Mouse (Mus musculus): Measurements from ENCODE around the gene Slc27a3.
A peak's percentile ranks its signal among the peaks of the same experiment; 100 is the strongest.

The Slc27a3 gene

GRCm38 (mm10) chr3:90388726-90389510, 820 bp downstream of the Slc27a3 start:
- peak; percentile 70 to 83 for DNase-seq

DNA sequence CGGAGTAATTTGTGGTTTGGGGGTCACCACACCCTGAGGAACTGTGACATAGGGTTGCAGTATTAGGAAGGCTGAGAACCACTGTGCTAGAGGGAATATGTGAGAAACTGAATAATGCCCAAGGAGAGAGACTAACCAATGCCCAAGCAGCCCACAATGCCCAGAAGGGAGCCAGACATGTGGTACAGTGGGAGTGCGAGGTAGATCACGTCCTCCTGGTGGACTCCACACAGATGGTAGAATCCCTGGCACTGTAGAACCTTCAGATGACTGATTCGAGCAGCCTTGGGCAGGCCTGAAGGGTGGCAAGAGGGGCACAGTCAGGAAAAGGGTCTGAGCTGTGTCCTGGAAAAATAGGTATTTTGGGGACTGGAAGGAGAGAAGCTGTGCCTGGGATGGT, 1.5 kb downstream of the Slc27a3 start:
- DNase-seq = no peak

DNA sequence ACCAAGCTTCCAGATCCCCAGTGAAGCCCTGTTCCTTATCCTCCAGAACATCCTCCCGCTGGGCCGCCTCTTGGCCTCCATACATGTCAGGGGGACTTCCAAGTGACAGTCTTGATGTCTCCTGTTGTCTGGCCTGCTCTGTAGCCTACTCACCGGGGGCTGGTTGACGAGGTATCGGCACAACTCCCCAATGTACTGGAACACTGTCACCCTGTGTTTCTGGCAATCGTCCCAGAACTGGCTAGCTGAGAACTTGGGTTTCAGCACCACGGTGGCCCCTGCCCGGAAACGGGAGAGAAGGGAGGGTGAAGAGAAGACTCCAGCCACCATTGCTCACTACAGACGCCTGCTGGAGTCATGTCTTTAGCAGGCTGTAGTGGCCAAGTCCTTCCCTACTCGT, 2.3 kb downstream of the Slc27a3 start:
- peak; percentile 44 to 65 for DNase-seq

DNA sequence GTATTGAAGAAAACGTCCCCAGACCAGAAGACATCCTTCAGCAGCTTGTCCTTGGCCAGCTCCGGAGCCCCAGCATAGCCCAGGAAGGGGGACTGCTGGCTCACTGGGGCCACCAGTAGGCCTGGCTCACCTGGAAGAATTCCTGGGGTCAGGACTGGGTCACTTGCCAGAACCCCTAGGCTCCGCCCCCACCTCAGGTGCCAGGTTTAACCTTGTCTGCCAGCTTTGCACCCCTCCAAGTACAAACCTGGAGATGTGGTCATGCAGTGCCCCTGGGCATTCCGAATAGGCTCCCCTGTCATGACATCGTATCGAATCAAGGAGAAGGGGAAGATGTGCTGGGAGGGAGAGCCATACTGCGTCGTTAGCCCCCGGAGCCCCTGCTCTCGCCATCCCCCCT, 2.9 kb downstream of the Slc27a3 start:
- DNase-seq = no peak

- DNase-seq = no peak
Observed at GRCm38 (mm10) chr3:90384851-90385375, 4.8 kb downstream of the Slc27a3 start.

GRCm38 (mm10) chr3:90383690-90384089, 6.0 kb downstream of the Slc27a3 start:
- DNase-seq = peak in 1 of 2 experiments; percentile 38

DNA sequence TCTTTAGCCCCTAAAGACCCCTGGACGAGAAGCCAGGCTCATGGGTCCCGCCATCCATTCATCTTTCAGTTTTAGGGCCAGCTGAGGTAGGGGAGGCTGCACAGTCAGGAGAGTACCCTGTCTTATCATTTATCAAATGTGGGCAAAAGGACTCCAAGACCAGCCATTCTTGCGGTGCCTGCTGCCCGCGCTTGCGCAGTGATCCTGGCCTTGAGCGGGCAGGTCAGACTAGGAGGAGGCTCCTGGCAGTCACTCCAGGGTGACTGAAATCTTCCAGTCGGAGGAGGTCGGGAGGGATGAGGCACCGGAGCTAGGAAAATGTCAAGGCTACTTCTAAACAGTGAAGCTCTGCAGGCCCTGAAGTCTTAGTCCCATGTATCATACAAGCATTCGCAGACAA, 8.0 kb downstream of the Slc27a3 start:
- DNase-seq = no peak

- DNase-seq = no peak
Observed at GRCm38 (mm10) chr3:90378496-90378895, 11.2 kb downstream of the Slc27a3 start.

GRCm38 (mm10) chr3:90376247-90376585, 13.5 kb downstream of the Slc27a3 start:
- peak; percentile 31 to 59 for DNase-seq

GRCm38 (mm10) chr3:90375562-90376246, 14.0 kb downstream of the Slc27a3 start:
- DNase-seq = no peak

GRCm38 (mm10) chr3:90374368-90374767, 15.4 kb downstream of the Slc27a3 start:
- DNase-seq = no peak

DNA sequence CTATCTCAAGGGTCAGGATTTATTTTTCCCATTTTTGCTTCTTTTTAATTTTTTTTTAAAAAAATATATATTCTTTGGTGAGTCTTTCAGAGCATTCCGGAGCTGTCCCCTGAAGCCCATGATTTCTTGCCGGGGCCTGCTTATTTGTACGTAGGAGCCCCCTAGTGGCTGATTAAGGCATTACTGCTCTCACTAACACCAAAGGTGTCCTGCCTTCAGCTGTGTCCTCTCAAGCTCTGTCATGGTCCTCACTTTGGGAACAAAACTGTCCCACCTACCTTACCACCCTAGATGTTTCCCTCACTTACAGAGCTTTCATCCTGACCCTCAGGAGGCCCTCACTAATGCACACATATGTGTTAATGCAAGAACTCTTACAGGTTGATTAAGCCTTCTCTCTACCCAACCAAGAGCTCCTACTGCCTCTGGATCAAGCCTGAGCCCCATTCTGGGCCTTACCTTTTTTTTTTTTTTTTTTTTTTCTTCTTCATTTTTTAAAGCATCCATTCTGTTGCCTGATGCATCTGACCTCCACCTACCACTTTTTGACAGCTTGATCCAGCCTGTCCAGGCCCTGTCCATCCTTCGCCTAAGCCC, 16.2 kb downstream of the Slc27a3 start:
- peak; percentile 50 to 83 for DNase-seq

DNA sequence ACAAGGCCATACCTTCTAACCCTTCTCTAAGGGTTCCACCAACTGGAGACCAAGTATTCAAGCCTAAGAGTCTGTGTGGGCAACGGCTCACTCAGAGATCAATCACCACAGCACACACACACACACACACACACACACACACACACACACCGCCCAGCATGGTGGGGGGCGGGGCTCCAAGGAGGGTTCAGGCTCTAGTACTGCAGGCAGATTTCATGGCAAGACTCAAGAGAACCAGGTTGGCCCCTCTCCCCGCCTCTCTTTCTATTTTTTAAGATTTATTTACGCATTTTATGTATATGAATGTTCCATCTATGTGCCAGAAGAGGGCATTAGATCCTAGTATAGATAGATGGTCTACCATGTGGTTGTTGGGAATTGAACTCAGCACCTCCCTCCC, 16.9 kb downstream of the Slc27a3 start:
- DNase-seq = no peak

DNA sequence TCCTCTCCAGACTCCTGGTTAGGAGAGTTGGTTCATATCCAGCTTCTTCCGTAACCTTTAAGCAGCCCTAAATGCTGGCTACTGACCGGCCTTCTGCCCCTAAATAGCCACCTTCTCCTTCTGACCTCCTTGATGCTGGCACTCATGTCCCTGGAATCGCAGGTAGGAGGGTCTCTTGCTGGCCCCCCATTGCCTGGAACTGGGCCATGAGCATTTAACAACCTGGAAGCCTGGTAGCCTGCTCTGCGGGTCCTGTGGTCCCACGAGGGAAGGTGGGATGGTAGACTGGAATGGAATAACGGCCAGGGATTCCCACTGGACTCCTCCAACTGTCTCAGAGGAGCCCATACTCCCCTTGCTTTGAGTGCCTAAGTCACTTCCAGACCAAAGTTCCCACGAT, 17.9 kb downstream of the Slc27a3 start:
- DNase-seq = no peak

GRCm38 (mm10) chr3:90369041-90369440, 20.7 kb downstream of the Slc27a3 start:
- DNase-seq = no peak

- no peak for DNase-seq
Observed at GRCm38 (mm10) chr3:90367001-90367632, 22.6 kb downstream of the Slc27a3 start.

DNA sequence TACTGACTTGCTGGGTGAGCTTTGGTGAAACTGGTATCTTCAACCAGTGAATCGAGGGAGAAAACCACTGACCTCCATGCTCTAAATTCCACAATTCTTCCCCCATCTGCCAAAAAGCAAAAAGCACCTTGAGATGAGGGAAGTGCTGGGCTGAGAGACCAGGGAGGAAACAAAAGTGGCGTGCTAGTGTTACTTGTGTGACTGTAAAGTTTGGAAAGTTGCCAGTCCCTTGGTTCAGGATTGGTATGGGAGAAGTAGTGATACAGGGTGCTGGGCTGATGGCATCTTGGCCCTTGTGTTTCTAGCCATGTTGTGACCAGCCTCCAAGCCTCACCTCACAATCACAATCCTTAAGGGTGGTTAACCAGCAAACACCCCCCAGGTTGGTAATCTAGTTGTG, 27.4 kb downstream of the Slc27a3 start:
- DNase-seq = no peak

DNA sequence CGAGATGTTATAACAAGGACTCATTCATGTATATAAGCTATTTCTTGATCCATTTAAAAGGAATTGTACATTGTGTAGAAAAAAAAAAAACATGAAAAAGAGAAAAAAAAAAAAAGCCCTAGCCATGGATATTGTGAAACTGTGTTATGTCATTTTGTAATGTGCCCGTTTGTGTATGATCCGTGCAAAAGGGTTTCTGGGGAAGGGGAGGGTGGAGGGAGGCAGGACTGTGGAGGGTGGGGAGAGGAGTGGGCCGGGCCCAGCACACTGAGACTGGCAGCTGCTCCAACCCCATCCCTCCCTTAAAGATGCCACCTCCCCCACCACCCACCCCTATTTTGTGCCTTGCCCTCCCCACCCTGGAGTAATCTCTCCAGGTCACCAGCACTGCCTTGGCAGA, 28.3 kb downstream of the Slc27a3 start:
- no peak for DNase-seq

DNA sequence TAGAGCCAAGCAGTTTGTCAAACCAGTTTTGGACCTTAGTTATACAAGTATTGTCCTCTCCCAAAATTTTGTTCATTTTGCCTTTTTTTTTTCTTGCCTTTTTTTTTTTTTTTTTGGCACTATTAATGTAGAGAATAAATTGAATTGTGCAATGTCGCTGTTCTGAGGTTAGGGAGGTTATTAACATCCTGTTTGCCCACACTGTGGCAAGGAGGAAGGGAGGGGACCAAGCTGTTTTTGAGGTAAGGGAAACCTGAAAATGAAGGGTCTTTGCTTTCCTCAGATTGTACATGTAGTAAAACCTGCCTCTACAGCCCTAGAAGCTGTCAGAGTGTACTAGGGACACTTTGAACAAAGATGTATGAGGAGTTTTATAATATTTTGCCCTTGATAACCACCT, 30.5 kb downstream of the Slc27a3 start:
- DNase-seq = no peak

DNA sequence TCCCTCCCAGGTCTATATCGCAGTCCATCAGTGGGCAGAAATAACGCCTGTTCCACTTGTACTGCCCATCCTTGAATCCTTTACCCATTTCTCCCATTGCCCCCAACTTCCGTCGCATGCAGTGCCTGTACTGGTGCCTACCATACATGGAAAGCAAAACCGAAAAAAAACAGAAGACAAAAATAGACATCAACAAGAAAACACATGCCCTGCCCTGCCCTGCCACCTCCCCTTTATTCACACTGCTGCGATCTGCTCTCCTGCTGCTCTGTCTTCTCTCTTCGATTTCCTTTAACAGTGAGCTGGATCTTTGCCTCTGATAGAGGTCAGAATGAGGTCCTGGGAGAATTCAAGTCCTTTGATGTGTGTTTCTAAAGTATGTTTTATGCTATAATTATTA, 31.8 kb downstream of the Slc27a3 start:
- DNase-seq = no peak

- no peak for DNase-seq
Observed at GRCm38 (mm10) chr3:90347847-90348246, 41.9 kb downstream of the Slc27a3 start.

- DNase-seq = peak in 1 of 2 experiments; percentile 14
Observed at GRCm38 (mm10) chr3:90342853-90343252, 46.9 kb downstream of the Slc27a3 start.

- DNase-seq = no peak
Observed at GRCm38 (mm10) chr3:90340177-90340576, 49.6 kb downstream of the Slc27a3 start.

Measured in lung, postnatal 4 days (tissue).